Mouse (Mus musculus): ENCODE measurements around the gene Rad51b. TPM values are rescaled to one million over a fixed set of nuclear protein-coding genes. Genes with fewer than 3 reads are reported as not detected.

The Rad51b gene
- polyA plus RNA-seq, 1 experiment: 13.8 TPM

DNA sequence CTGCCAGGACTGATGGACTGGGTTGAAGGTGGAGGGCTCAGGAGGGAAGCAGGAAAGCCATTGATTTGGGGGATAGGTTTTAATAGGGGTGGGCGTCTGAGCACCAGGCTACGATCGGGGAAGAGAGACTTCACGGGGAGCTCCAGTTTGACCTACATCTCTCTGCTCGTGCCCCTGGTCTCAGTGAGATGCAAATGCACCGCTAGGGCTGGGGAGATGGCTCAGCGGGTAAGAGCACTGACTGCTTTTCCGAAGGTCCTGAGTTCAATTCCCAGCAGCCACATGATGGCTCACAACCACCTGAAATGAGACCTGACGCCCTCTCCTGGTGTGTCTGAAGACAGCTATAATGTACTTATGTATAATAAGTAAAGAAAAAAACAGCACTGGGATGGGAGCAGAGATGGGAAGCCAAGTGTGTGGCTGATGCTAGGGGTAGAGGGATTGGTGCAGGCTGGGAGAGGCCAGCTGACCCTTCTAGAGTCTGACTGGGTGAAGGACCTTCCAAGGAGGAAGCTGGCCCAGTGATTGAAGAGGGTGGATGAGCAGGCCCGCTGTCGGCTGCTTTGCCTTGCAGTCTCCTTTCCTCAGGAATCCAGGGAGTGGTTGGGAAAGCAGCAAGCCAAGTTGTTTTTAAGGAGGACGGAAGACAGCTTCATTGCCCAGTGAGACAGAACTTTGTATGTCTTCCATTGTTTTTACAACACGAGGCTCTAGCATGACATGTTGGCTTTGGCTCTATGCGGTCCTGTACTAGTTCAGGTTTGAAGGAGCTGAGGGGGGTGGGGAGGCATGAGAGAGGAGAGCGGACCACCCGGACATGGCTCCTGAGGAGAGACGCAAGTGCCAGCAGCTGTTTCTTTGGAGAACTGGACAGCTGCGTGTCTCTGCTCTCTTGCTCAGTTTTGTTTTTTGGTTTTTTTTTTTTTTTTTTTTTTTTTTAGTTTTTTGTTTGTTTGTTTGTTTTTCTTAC is 511.6 kb downstream of the Rad51b start:
- Histone ChIP-seq H3K4me3 (ENCODE audit: low read depth, low read length) (no peak overlapping the region), H3K4me1 (ENCODE audit: control insufficient read depth, insufficient read depth, low read length) (peaks cover 12% of the 10 kb centered on the region), H3K9ac (ENCODE audit: low read depth, poor library complexity, severe bottlenecking) (no peak overlapping the region), H3K27me3 (ENCODE audit: control insufficient read depth, insufficient read depth, low read length, poor library complexity, severe bottlenecking) (no peaks in the 10 kb centered on the region), H3K27ac (ENCODE audit: insufficient read depth, low read length) (peak overlapping the region; percentile 57), H3K36me3 (ENCODE audit: control insufficient read depth, insufficient read depth, low read length, poor library complexity, severe bottlenecking) (no peaks in the 10 kb centered on the region), H3K9me3 (replicated peaks; ENCODE audit: control insufficient read depth, insufficient read depth, low read length, poor library complexity, severe bottlenecking) (no peaks in the 10 kb centered on the region)
- peak; percentile 42; the same call in 1 of the 2 replicates for TF ChIP-seq EP300 (IDR thresholded peaks at IDR 0.05; ENCODE audit: insufficient read depth, low read depth, low read length)
- TF ChIP-seq CTCF (IDR thresholded peaks at IDR 0.05; ENCODE audit: low read depth, low read length): no peak
- no peak for TF ChIP-seq POLR2A (IDR thresholded peaks at IDR 0.05; ENCODE audit: insufficient read depth, low read length)

DNA sequence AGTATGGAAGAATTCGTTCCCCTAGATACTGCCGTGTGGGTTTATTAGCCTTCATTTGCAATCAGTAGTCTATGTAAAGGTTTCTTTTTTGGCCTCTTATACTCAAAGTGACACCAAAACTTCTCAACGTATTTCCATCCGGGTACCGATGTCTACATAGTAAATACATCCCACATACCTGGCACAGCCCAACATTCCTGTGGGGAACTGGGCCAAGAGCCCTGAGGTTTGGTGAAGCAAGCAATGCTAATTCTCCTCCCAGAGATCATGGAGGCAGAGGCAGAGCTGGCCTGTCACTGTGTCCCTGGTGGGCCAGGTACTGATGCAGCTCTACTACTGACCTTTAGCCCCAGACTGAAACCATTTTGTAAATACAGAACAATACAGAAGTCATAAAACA is 512.4 kb downstream of the Rad51b start:
- H3K9me3 ChIP-seq (replicated peaks; ENCODE audit: control insufficient read depth, insufficient read depth, low read length, poor library complexity, severe bottlenecking): no peaks in the 10 kb centered on the region
- no peaks in the 10 kb centered on the region for H3K27me3 ChIP-seq (ENCODE audit: control insufficient read depth, insufficient read depth, low read length, poor library complexity, severe bottlenecking)
- no peak for TF ChIP-seq CTCF (IDR thresholded peaks at IDR 0.05; ENCODE audit: low read depth, low read length)
- no peaks in the 10 kb centered on the region for H3K36me3 ChIP-seq (ENCODE audit: control insufficient read depth, insufficient read depth, low read length, poor library complexity, severe bottlenecking)
- no peak overlapping the region for H3K4me3 ChIP-seq (ENCODE audit: low read depth, low read length)
- no peak overlapping the region for H3K27ac ChIP-seq (ENCODE audit: insufficient read depth, low read length)
- peaks cover 12% of the 10 kb centered on the region for H3K4me1 ChIP-seq (ENCODE audit: control insufficient read depth, insufficient read depth, low read length)
- no peak overlapping the region for H3K9ac ChIP-seq (ENCODE audit: low read depth, poor library complexity, severe bottlenecking)

DNA sequence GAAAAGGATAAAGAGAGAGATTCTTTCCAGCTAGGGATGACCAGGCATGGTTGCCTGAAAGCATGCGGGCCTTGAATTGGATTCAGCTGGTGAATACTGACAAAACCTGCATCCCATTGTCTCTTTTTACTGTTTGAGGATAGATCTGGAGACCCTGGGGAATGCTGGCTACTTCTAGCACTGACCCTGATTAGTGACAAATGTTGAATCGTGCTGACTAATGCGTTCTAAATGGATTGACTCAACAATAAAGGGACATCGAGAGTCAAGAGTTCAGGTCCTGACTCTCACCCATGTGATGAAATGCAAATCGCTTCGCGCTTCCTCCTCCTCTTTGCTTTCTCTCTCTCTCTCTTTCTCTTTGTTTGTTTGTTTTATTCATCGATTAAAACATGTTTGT is 515.3 kb downstream of the Rad51b start:
- no peak for TF ChIP-seq POLR2A (IDR thresholded peaks at IDR 0.05; ENCODE audit: insufficient read depth, low read length)
- no peak for TF ChIP-seq EP300 (IDR thresholded peaks at IDR 0.05; ENCODE audit: insufficient read depth, low read depth, low read length)
- TF ChIP-seq CTCF (IDR thresholded peaks at IDR 0.05; ENCODE audit: low read depth, low read length): no peak
- Histone ChIP-seq H3K36me3 (ENCODE audit: control insufficient read depth, insufficient read depth, low read length, poor library complexity, severe bottlenecking) (no peaks in the 10 kb centered on the region), H3K27ac (ENCODE audit: insufficient read depth, low read length) (no peak overlapping the region)

GRCm38 (mm10) chr12:79812838-79813563 is 515.9 kb downstream of the Rad51b start:
- Histone ChIP-seq H3K36me3 (ENCODE audit: control insufficient read depth, insufficient read depth, low read length, poor library complexity, severe bottlenecking) (no peaks in the 10 kb centered on the region), H3K9me3 (replicated peaks; ENCODE audit: control insufficient read depth, insufficient read depth, low read length, poor library complexity, severe bottlenecking) (no peaks in the 10 kb centered on the region), H3K4me3 (ENCODE audit: low read depth, low read length) (no peak overlapping the region), H3K27ac (ENCODE audit: insufficient read depth, low read length) (no peak overlapping the region), H3K9ac (ENCODE audit: low read depth, poor library complexity, severe bottlenecking) (no peak overlapping the region), H3K27me3 (ENCODE audit: control insufficient read depth, insufficient read depth, low read length, poor library complexity, severe bottlenecking) (no peaks in the 10 kb centered on the region), H3K4me1 (ENCODE audit: control insufficient read depth, insufficient read depth, low read length) (peaks cover 2% of the 10 kb centered on the region)
- no peak for TF ChIP-seq POLR2A (IDR thresholded peaks at IDR 0.05; ENCODE audit: insufficient read depth, low read length)
- TF ChIP-seq CTCF (IDR thresholded peaks at IDR 0.05; ENCODE audit: low read depth, low read length): no peak
- no peak for TF ChIP-seq EP300 (IDR thresholded peaks at IDR 0.05; ENCODE audit: insufficient read depth, low read depth, low read length)

More for the DNA sequence above, 515.3 kb downstream of the Rad51b start:
- peaks cover 4% of the 10 kb centered on the region for H3K4me1 ChIP-seq (ENCODE audit: control insufficient read depth, insufficient read depth, low read length)
- H3K4me3 ChIP-seq (ENCODE audit: low read depth, low read length): no peak overlapping the region
- no peaks in the 10 kb centered on the region for H3K9me3 ChIP-seq (replicated peaks; ENCODE audit: control insufficient read depth, insufficient read depth, low read length, poor library complexity, severe bottlenecking)
- no peaks in the 10 kb centered on the region for H3K27me3 ChIP-seq (ENCODE audit: control insufficient read depth, insufficient read depth, low read length, poor library complexity, severe bottlenecking)
- H3K9ac ChIP-seq (ENCODE audit: low read depth, poor library complexity, severe bottlenecking): no peak overlapping the region

- Histone ChIP-seq H3K9ac (ENCODE audit: low read depth, poor library complexity, severe bottlenecking) (no peak overlapping the region), H3K36me3 (ENCODE audit: control insufficient read depth, insufficient read depth, low read length, poor library complexity, severe bottlenecking) (no peaks in the 10 kb centered on the region), H3K27ac (ENCODE audit: insufficient read depth, low read length) (no peak overlapping the region), H3K4me3 (ENCODE audit: low read depth, low read length) (no peak overlapping the region), H3K4me1 (ENCODE audit: control insufficient read depth, insufficient read depth, low read length) (peaks cover under 1% of the 10 kb centered on the region), H3K27me3 (ENCODE audit: control insufficient read depth, insufficient read depth, low read length, poor library complexity, severe bottlenecking) (no peaks in the 10 kb centered on the region), H3K9me3 (replicated peaks; ENCODE audit: control insufficient read depth, insufficient read depth, low read length, poor library complexity, severe bottlenecking) (no peaks in the 10 kb centered on the region)
- TF ChIP-seq POLR2A (IDR thresholded peaks at IDR 0.05; ENCODE audit: insufficient read depth, low read length) (no peak), EP300 (IDR thresholded peaks at IDR 0.05; ENCODE audit: insufficient read depth, low read depth, low read length) (no peak), CTCF (IDR thresholded peaks at IDR 0.05; ENCODE audit: low read depth, low read length) (no peak)
These were observed 516.7 kb downstream of the Rad51b start for GRCm38 (mm10) chr12:79813566-79814305.
